Mouse (Mus musculus): ENCODE results near the gene Dnm3. TPM values are rescaled to one million over a fixed set of nuclear protein-coding genes. Genes with fewer than 3 reads are reported as not detected.

The Dnm3 gene
- polyA plus RNA-seq, 1 experiment from 2014 or later: 8.0 TPM

GRCm38 (mm10) chr1:162254944-162255343 lies 222.9 kb downstream of the Dnm3 start:
- 28% methylated on average over 5 of the region's 5 CpGs for WGBS
- H3K36me3 ChIP-seq (replicated peaks): no peaks in the 10 kb centered on the region
- DNase-seq (ENCODE audit: low spot score): peak; percentile 52
- no peaks in the 10 kb centered on the region for H3K9me3 ChIP-seq
- no peak overlapping the region; the same call in 1 of the 2 replicates for H3K4me3 ChIP-seq
- H3K27ac ChIP-seq (replicated peaks): peak overlapping the region; percentile 71
- peaks cover 37% of the 10 kb centered on the region for H3K4me1 ChIP-seq
- H3K27me3 ChIP-seq (replicated peaks; ENCODE audit: low read depth, poor library complexity, severe bottlenecking): no peaks in the 10 kb centered on the region

GRCm38 (mm10) chr1:162253971-162254641 lies 223.7 kb downstream of the Dnm3 start:
- Histone ChIP-seq H3K27ac (replicated peaks) (peak overlapping the region; percentile 71), H3K4me1 (peaks cover 37% of the 10 kb centered on the region), H3K36me3 (replicated peaks) (no peaks in the 10 kb centered on the region), H3K4me3 (no peak overlapping the region), H3K27me3 (replicated peaks; ENCODE audit: low read depth, poor library complexity, severe bottlenecking) (no peaks in the 10 kb centered on the region), H3K9me3 (no peaks in the 10 kb centered on the region)
- peak; percentile 45 for DNase-seq (ENCODE audit: low spot score)
- WGBS: 47% methylated on average over 8 of the region's 8 CpGs

- no peaks in the 10 kb centered on the region for H3K36me3 ChIP-seq (replicated peaks)
- H3K4me3 ChIP-seq: no peak overlapping the region
- WGBS: 81% methylated on average over 2 of the region's 2 CpGs
- H3K4me1 ChIP-seq: peaks cover 42% of the 10 kb centered on the region
- no peak for DNase-seq (ENCODE audit: low spot score)
- H3K27me3 ChIP-seq (replicated peaks; ENCODE audit: low read depth, poor library complexity, severe bottlenecking): no peaks in the 10 kb centered on the region
- no peaks in the 10 kb centered on the region for H3K9me3 ChIP-seq
- peak overlapping the region; percentile 71 for H3K27ac ChIP-seq (replicated peaks)
These were observed 225.0 kb downstream of the Dnm3 start for GRCm38 (mm10) chr1:162252869-162253268.

- 88% methylated on average over 5 of the region's 5 CpGs for WGBS
- H3K27ac ChIP-seq (replicated peaks): no peak overlapping the region
- peaks cover 23% of the 10 kb centered on the region for H3K4me1 ChIP-seq
- H3K4me3 ChIP-seq: no peak overlapping the region
- no peaks in the 10 kb centered on the region for H3K27me3 ChIP-seq (replicated peaks; ENCODE audit: low read depth, poor library complexity, severe bottlenecking)
- no peaks in the 10 kb centered on the region for H3K36me3 ChIP-seq (replicated peaks)
- H3K9me3 ChIP-seq: no peaks in the 10 kb centered on the region
- DNase-seq (ENCODE audit: low spot score): no peak
These were observed 230.6 kb downstream of the Dnm3 start for GRCm38 (mm10) chr1:162247216-162247615.

- no peaks in the 10 kb centered on the region for H3K36me3 ChIP-seq (replicated peaks)
- peaks cover 34% of the 10 kb centered on the region for H3K4me1 ChIP-seq
- peak; percentile 23 for DNase-seq (ENCODE audit: low spot score)
- H3K9me3 ChIP-seq: no peaks in the 10 kb centered on the region
- peak overlapping the region; percentile 57 for H3K27ac ChIP-seq (replicated peaks)
- H3K27me3 ChIP-seq (replicated peaks; ENCODE audit: low read depth, poor library complexity, severe bottlenecking): no peaks in the 10 kb centered on the region
- 19% methylated on average over 2 of the region's 2 CpGs for WGBS
- no peak overlapping the region for H3K4me3 ChIP-seq
These were observed 234.2 kb downstream of the Dnm3 start for GRCm38 (mm10) chr1:162243651-162243990.

- peak; percentile 9 for DNase-seq (ENCODE audit: low spot score)
- H3K9me3 ChIP-seq: no peaks in the 10 kb centered on the region
- H3K36me3 ChIP-seq (replicated peaks): no peaks in the 10 kb centered on the region
- H3K4me1 ChIP-seq: peaks cover 31% of the 10 kb centered on the region
- peak overlapping the region; percentile 57 for H3K27ac ChIP-seq (replicated peaks)
- H3K4me3 ChIP-seq: no peak overlapping the region
- H3K27me3 ChIP-seq (replicated peaks; ENCODE audit: low read depth, poor library complexity, severe bottlenecking): no peaks in the 10 kb centered on the region
- 73% methylated on average over 7 of the region's 7 CpGs for WGBS
These were observed 234.7 kb downstream of the Dnm3 start for GRCm38 (mm10) chr1:162242980-162243650.

GRCm38 (mm10) chr1:162240720-162241119 lies 237.1 kb downstream of the Dnm3 start:
- Histone ChIP-seq H3K4me1 (peaks cover 31% of the 10 kb centered on the region), H3K36me3 (replicated peaks) (no peaks in the 10 kb centered on the region), H3K4me3 (no peak overlapping the region), H3K27me3 (replicated peaks; ENCODE audit: low read depth, poor library complexity, severe bottlenecking) (no peaks in the 10 kb centered on the region), H3K27ac (replicated peaks) (no peak overlapping the region), H3K9me3 (no peaks in the 10 kb centered on the region)
- DNase-seq (ENCODE audit: low spot score): peak; percentile 1
- 93% methylated on average over 4 of the region's 4 CpGs for WGBS

GRCm38 (mm10) chr1:162238646-162239045 lies 239.2 kb downstream of the Dnm3 start:
- WGBS: 66% methylated on average over 3 of the region's 3 CpGs
- Histone ChIP-seq H3K27me3 (replicated peaks; ENCODE audit: low read depth, poor library complexity, severe bottlenecking) (no peaks in the 10 kb centered on the region), H3K9me3 (no peaks in the 10 kb centered on the region), H3K36me3 (replicated peaks) (no peaks in the 10 kb centered on the region), H3K27ac (replicated peaks) (no peak overlapping the region; the same call in 1 of the 2 replicates), H3K4me1 (peaks cover 25% of the 10 kb centered on the region), H3K4me3 (no peak overlapping the region)
- peak; percentile 6 for DNase-seq (ENCODE audit: low spot score)

GRCm38 (mm10) chr1:162236624-162237159 lies 241.1 kb downstream of the Dnm3 start:
- no peak overlapping the region; the same call in 1 of the 2 replicates for H3K27ac ChIP-seq (replicated peaks)
- H3K36me3 ChIP-seq (replicated peaks): no peaks in the 10 kb centered on the region
- no peak overlapping the region for H3K4me3 ChIP-seq
- DNase-seq (ENCODE audit: low spot score): peak; percentile 3
- H3K4me1 ChIP-seq: peaks cover 8% of the 10 kb centered on the region
- H3K9me3 ChIP-seq: no peaks in the 10 kb centered on the region
- no peaks in the 10 kb centered on the region for H3K27me3 ChIP-seq (replicated peaks; ENCODE audit: low read depth, poor library complexity, severe bottlenecking)
- WGBS: 91% methylated on average over 7 of the region's 7 CpGs

- H3K36me3 ChIP-seq (replicated peaks): peaks cover 8% of the 10 kb centered on the region
- H3K27me3 ChIP-seq (replicated peaks; ENCODE audit: low read depth, poor library complexity, severe bottlenecking): no peaks in the 10 kb centered on the region
- H3K4me1 ChIP-seq: peaks cover 17% of the 10 kb centered on the region
- peak overlapping the region; percentile 75 for H3K27ac ChIP-seq (replicated peaks)
- WGBS: 64% methylated on average over 7 of the region's 7 CpGs
- H3K4me3 ChIP-seq: no peak overlapping the region
- H3K9me3 ChIP-seq: no peaks in the 10 kb centered on the region
- DNase-seq (ENCODE audit: low spot score): peak; percentile 50
These were observed 252.2 kb downstream of the Dnm3 start for GRCm38 (mm10) chr1:162225621-162226147.

GRCm38 (mm10) chr1:162224817-162225605 lies 252.8 kb downstream of the Dnm3 start:
- 68% methylated on average over 10 of the region's 10 CpGs for WGBS
- Histone ChIP-seq H3K27me3 (replicated peaks; ENCODE audit: low read depth, poor library complexity, severe bottlenecking) (no peaks in the 10 kb centered on the region), H3K9me3 (no peaks in the 10 kb centered on the region), H3K27ac (replicated peaks) (peak overlapping the region; percentile 75; the same call in 1 of the 2 replicates), H3K36me3 (replicated peaks) (peaks cover 12% of the 10 kb centered on the region), H3K4me1 (peaks cover 16% of the 10 kb centered on the region), H3K4me3 (no peak overlapping the region)
- DNase-seq (ENCODE audit: low spot score): peak; percentile 30

GRCm38 (mm10) chr1:162224061-162224460 lies 253.8 kb downstream of the Dnm3 start:
- Histone ChIP-seq H3K9me3 (no peaks in the 10 kb centered on the region), H3K36me3 (replicated peaks) (peaks cover 15% of the 10 kb centered on the region), H3K27me3 (replicated peaks; ENCODE audit: low read depth, poor library complexity, severe bottlenecking) (no peaks in the 10 kb centered on the region), H3K27ac (replicated peaks) (no peak overlapping the region), H3K4me3 (no peak overlapping the region), H3K4me1 (peaks cover 12% of the 10 kb centered on the region)
- peak; percentile 1 for DNase-seq (ENCODE audit: low spot score)
- 83% methylated on average over 3 of the region's 3 CpGs for WGBS

All from embryonic facial prominence, embryonic 10.5 days (tissue).